Mouse (Mus musculus): ENCODE measurements at regions not wholly inside any gene's neighbourhood (a gene's known extent, or its start where the extent isn't known, plus 50 kb on each side); places are given as distances from the start of the nearest gene placed in this dataset.

GRCm38 (mm10) chr15:31673038-31673437 is 71.4 kb downstream of the Fam173b start:
- Histone ChIP-seq H3K9me3 (no peaks in the 10 kb centered on the region), H3K4me3 (no peak overlapping the region), H3K9ac (no peak overlapping the region), H3K4me2 (no peak overlapping the region), H3K27me3 (no peaks in the 10 kb centered on the region), H3K27ac (replicated peaks) (no peak overlapping the region), H3K36me3 (no peaks in the 10 kb centered on the region), H3K4me1 (replicated peaks) (no peaks in the 10 kb centered on the region)
- 49% methylated on average over 5 of the region's 5 CpGs for WGBS
- ATAC-seq (ENCODE audit: low FRiP score, low read depth): 0 out of 2 replicates have a peak, but pooled peaks have one; percentile 38

- H3K36me3 ChIP-seq: no peaks in the 10 kb centered on the region
- H3K4me1 ChIP-seq (replicated peaks): no peaks in the 10 kb centered on the region
- no peak for ATAC-seq (ENCODE audit: low FRiP score, low read depth)
- WGBS: 71% methylated on average over 7 of the region's 7 CpGs
- no peak overlapping the region for H3K27ac ChIP-seq (replicated peaks)
- no peaks in the 10 kb centered on the region for H3K27me3 ChIP-seq
- no peak overlapping the region for H3K9ac ChIP-seq
- no peak overlapping the region for H3K4me2 ChIP-seq
- no peak overlapping the region for H3K4me3 ChIP-seq
- no peaks in the 10 kb centered on the region for H3K9me3 ChIP-seq
These were observed 75.1 kb downstream of the Fam173b start for GRCm38 (mm10) chr15:31676771-31677191.

GRCm38 (mm10) chr15:31693109-31693508 is 91.5 kb downstream of the Fam173b start:
- no peak overlapping the region for H3K9ac ChIP-seq
- no peaks in the 10 kb centered on the region for H3K27me3 ChIP-seq
- no peaks in the 10 kb centered on the region for H3K4me1 ChIP-seq (replicated peaks)
- H3K27ac ChIP-seq (replicated peaks): no peak overlapping the region
- WGBS: 91% methylated on average over 3 of the region's 3 CpGs
- H3K9me3 ChIP-seq: no peaks in the 10 kb centered on the region
- no peaks in the 10 kb centered on the region for H3K36me3 ChIP-seq
- no peak overlapping the region for H3K4me2 ChIP-seq
- no peak overlapping the region for H3K4me3 ChIP-seq
- no peak for ATAC-seq (ENCODE audit: low FRiP score, low read depth)

GRCm38 (mm10) chr15:31694877-31695671 is 93.4 kb downstream of the Fam173b start:
- ATAC-seq (ENCODE audit: low FRiP score, low read depth): no peak
- Histone ChIP-seq H3K9ac (no peak overlapping the region), H3K9me3 (no peaks in the 10 kb centered on the region), H3K27me3 (no peaks in the 10 kb centered on the region), H3K4me3 (no peak overlapping the region), H3K4me2 (no peak overlapping the region), H3K36me3 (no peaks in the 10 kb centered on the region), H3K4me1 (replicated peaks) (no peaks in the 10 kb centered on the region), H3K27ac (replicated peaks) (no peak overlapping the region)
- WGBS: 87% methylated on average over 8 of the region's 8 CpGs

GRCm38 (mm10) chr15:31703400-31703799 is 101.7 kb downstream of the Fam173b start:
- Histone ChIP-seq H3K4me1 (replicated peaks) (no peaks in the 10 kb centered on the region), H3K4me2 (no peak overlapping the region), H3K27ac (replicated peaks) (no peak overlapping the region), H3K36me3 (no peaks in the 10 kb centered on the region), H3K9ac (no peak overlapping the region), H3K27me3 (no peaks in the 10 kb centered on the region), H3K9me3 (no peaks in the 10 kb centered on the region), H3K4me3 (no peak overlapping the region)
- ATAC-seq (ENCODE audit: low FRiP score, low read depth): no peak
- 83% methylated on average over 2 of the region's 2 CpGs for WGBS

- no peaks in the 10 kb centered on the region for H3K27me3 ChIP-seq
These were observed 105.8 kb downstream of the Fam173b start for GRCm38 (mm10) chr15:31707416-31707815.

GRCm38 (mm10) chr15:31721019-31721418 is 119.4 kb downstream of the Fam173b start:
- Histone ChIP-seq H3K9me3 (no peaks in the 10 kb centered on the region), H3K4me1 (replicated peaks) (0 out of 2 replicates have a peak, but pooled peaks cover 2% of the 10 kb centered on the region), H3K36me3 (no peaks in the 10 kb centered on the region), H3K27me3 (no peaks in the 10 kb centered on the region), H3K4me3 (no peak overlapping the region), H3K4me2 (no peak overlapping the region), H3K9ac (no peak overlapping the region), H3K27ac (replicated peaks) (no peak overlapping the region)
- WGBS: 85% methylated on average over 1 of the region's 1 CpGs
- no peak for ATAC-seq (ENCODE audit: low FRiP score, low read depth)

More at GRCm38 (mm10) chr15:31707416-31707815, 105.8 kb downstream of the Fam173b start:
- Histone ChIP-seq H3K9me3 (no peaks in the 10 kb centered on the region), H3K9ac (no peak overlapping the region), H3K36me3 (no peaks in the 10 kb centered on the region), H3K4me1 (replicated peaks) (no peaks in the 10 kb centered on the region), H3K4me3 (no peak overlapping the region), H3K27ac (replicated peaks) (no peak overlapping the region), H3K4me2 (no peak overlapping the region)
- WGBS: 89% methylated on average over 1 of the region's 1 CpGs
- no peak for ATAC-seq (ENCODE audit: low FRiP score, low read depth)

GRCm38 (mm10) chr15:31722429-31722828 is 120.8 kb downstream of the Fam173b start:
- H3K9me3 ChIP-seq: no peaks in the 10 kb centered on the region
- no peak overlapping the region for H3K4me3 ChIP-seq

GRCm38 (mm10) chr15:31724252-31724651 is 122.6 kb downstream of the Fam173b start:
- Histone ChIP-seq H3K27me3 (no peaks in the 10 kb centered on the region), H3K9ac (no peak overlapping the region), H3K4me2 (no peak overlapping the region), H3K27ac (replicated peaks) (no peak overlapping the region), H3K9me3 (no peaks in the 10 kb centered on the region), H3K36me3 (no peaks in the 10 kb centered on the region), H3K4me1 (replicated peaks) (no peaks in the 10 kb centered on the region), H3K4me3 (no peak overlapping the region)
- no peak for ATAC-seq (ENCODE audit: low FRiP score, low read depth)
- WGBS: 77% methylated on average over 11 of the region's 11 CpGs

More at GRCm38 (mm10) chr15:31722429-31722828, 120.8 kb downstream of the Fam173b start:
- Histone ChIP-seq H3K27me3 (no peaks in the 10 kb centered on the region), H3K9ac (no peak overlapping the region), H3K4me2 (no peak overlapping the region), H3K27ac (replicated peaks) (no peak overlapping the region), H3K36me3 (no peaks in the 10 kb centered on the region), H3K4me1 (replicated peaks) (no peaks in the 10 kb centered on the region)
- WGBS: 95% methylated on average over 5 of the region's 5 CpGs
- no peak for ATAC-seq (ENCODE audit: low FRiP score, low read depth)

- Histone ChIP-seq H3K9me3 (no peaks in the 10 kb centered on the region), H3K27ac (replicated peaks) (no peak overlapping the region), H3K36me3 (no peaks in the 10 kb centered on the region), H3K4me1 (replicated peaks) (no peaks in the 10 kb centered on the region), H3K27me3 (no peaks in the 10 kb centered on the region), H3K9ac (no peak overlapping the region), H3K4me2 (no peak overlapping the region), H3K4me3 (no peak overlapping the region)
- 84% methylated on average over 9 of the region's 9 CpGs for WGBS
- ATAC-seq (ENCODE audit: low FRiP score, low read depth): no peak
These were observed 127.5 kb downstream of the Fam173b start for GRCm38 (mm10) chr15:31729133-31729532.

GRCm38 (mm10) chr15:31741686-31742085 is 140.0 kb downstream of the Fam173b start:
- no peaks in the 10 kb centered on the region for H3K36me3 ChIP-seq
- H3K27ac ChIP-seq (replicated peaks): no peak overlapping the region
- no peaks in the 10 kb centered on the region for H3K27me3 ChIP-seq
- H3K4me1 ChIP-seq (replicated peaks): no peaks in the 10 kb centered on the region
- ATAC-seq (ENCODE audit: low FRiP score, low read depth): no peak
- H3K4me2 ChIP-seq: no peak overlapping the region
- 76% methylated on average over 4 of the region's 4 CpGs for WGBS
- no peaks in the 10 kb centered on the region for H3K9me3 ChIP-seq
- no peak overlapping the region for H3K4me3 ChIP-seq
- no peak overlapping the region for H3K9ac ChIP-seq

- no peaks in the 10 kb centered on the region for H3K4me1 ChIP-seq (replicated peaks)
- H3K27ac ChIP-seq (replicated peaks): no peak overlapping the region
- H3K9ac ChIP-seq: no peak overlapping the region
- H3K9me3 ChIP-seq: no peaks in the 10 kb centered on the region
- ATAC-seq (ENCODE audit: low FRiP score, low read depth): no peak
- H3K36me3 ChIP-seq: no peaks in the 10 kb centered on the region
- no peak overlapping the region for H3K4me2 ChIP-seq
- H3K4me3 ChIP-seq: no peak overlapping the region
- 79% methylated on average over 2 of the region's 2 CpGs for WGBS
- no peaks in the 10 kb centered on the region for H3K27me3 ChIP-seq
These were observed 142.9 kb downstream of the Fam173b start for GRCm38 (mm10) chr15:31744570-31744969.

Measured in hindbrain, embryonic 15.5 days (tissue).